Mouse (Mus musculus): ENCODE results near the gene Tas2r106. TPM values are rescaled to one million over a fixed set of nuclear protein-coding genes. Genes with fewer than 3 reads are reported as not detected.

Gene Tas2r106
- not detected in 2 replicates for polyA plus RNA-seq (2014; fragmentation: Nextera tagmentation; extraction: Ambion mirVana)

- Histone ChIP-seq H3K27me3 (replicated peaks; ENCODE audit: control insufficient read depth, insufficient read depth, low read length) (no peaks in the 10 kb centered on the region), H3K9ac (ENCODE audit: low read length) (no peak within 1 kb of the TSS), H3K4me1 (replicated peaks; ENCODE audit: control insufficient read depth, insufficient read depth, low read length) (no peaks in the 10 kb centered on the region)
Measured at GRCm38 (mm10) chr6:131678786-131679185, at the start of gene Tas2r106. Gene Tas2r106 (minus strand): TSS chr6:131678886.

GRCm38 (mm10) chr6:131712803-131713202 is 34.1 kb upstream of the Tas2r106 start:
- Histone ChIP-seq H3K4me3 (ENCODE audit: low read depth, low read length) (no peak overlapping the region), H3K4me1 (replicated peaks; ENCODE audit: control insufficient read depth, insufficient read depth, low read length) (no peaks in the 10 kb centered on the region), H3K9ac (ENCODE audit: low read length) (no peak overlapping the region), H3K27me3 (replicated peaks; ENCODE audit: control insufficient read depth, insufficient read depth, low read length) (no peaks in the 10 kb centered on the region), H3K27ac (ENCODE audit: low read depth) (no peak overlapping the region), H3K9me3 (ENCODE audit: control insufficient read depth, low read length) (0 out of 2 replicates have a peak, but pooled peaks cover 4% of the 10 kb centered on the region), H3K4me2 (ENCODE audit: low read length) (no peak overlapping the region), H3K36me3 (ENCODE audit: control insufficient read depth, insufficient read depth, low read length) (no peaks in the 10 kb centered on the region)
- WGBS = 44% methylated on average over 7 of the region's 7 CpGs
- ATAC-seq (replicated peaks; ENCODE audit: low FRiP score, low TSS enrichment, low read depth) (no peak), DNase-seq (ENCODE audit: low spot score) (no peak)

More at GRCm38 (mm10) chr6:131678786-131679185, at the start of gene Tas2r106:
- Histone ChIP-seq H3K4me2 (ENCODE audit: low read length) (no peak within 1 kb of the TSS), H3K36me3 (ENCODE audit: control insufficient read depth, insufficient read depth, low read length) (no peaks in the 10 kb centered on the region), H3K4me3 (ENCODE audit: low read depth, low read length) (no peak within 1 kb of the TSS), H3K27ac (ENCODE audit: low read depth) (no peak within 1 kb of the TSS), H3K9me3 (ENCODE audit: control insufficient read depth, low read length) (no peaks in the 10 kb centered on the region)
- no peak for DNase-seq (ENCODE audit: low spot score)
- no peak for ATAC-seq (replicated peaks; ENCODE audit: low FRiP score, low TSS enrichment, low read depth)
- WGBS = 68% methylated on average over 3 of the region's 3 CpGs

- Histone ChIP-seq H3K4me1 (replicated peaks; ENCODE audit: control insufficient read depth, insufficient read depth, low read length) (no peaks in the 10 kb centered on the region), H3K27me3 (replicated peaks; ENCODE audit: control insufficient read depth, insufficient read depth, low read length) (no peaks in the 10 kb centered on the region), H3K4me3 (ENCODE audit: low read depth, low read length) (no peak within 1 kb of the TSS), H3K9ac (ENCODE audit: low read length) (no peak within 1 kb of the TSS), H3K4me2 (ENCODE audit: low read length) (no peak within 1 kb of the TSS), H3K36me3 (ENCODE audit: control insufficient read depth, insufficient read depth, low read length) (no peaks in the 10 kb centered on the region), H3K27ac (ENCODE audit: low read depth) (no peak within 1 kb of the TSS), H3K9me3 (ENCODE audit: control insufficient read depth, low read length) (no peaks in the 10 kb centered on the region; the same call in 1 of the 2 replicates)
- DNase-seq (ENCODE audit: low spot score) (no peak), ATAC-seq (replicated peaks; ENCODE audit: low FRiP score, low TSS enrichment, low read depth) (no peak)
Measured at GRCm38 (mm10) chr6:131689963-131690362, 11.3 kb upstream of the Tas2r106 start, which contains the start of gene Tas2r114. Gene Tas2r114 (minus strand): TSS chr6:131690063.

- ATAC-seq (replicated peaks; ENCODE audit: low FRiP score, low TSS enrichment, low read depth) (no peak), DNase-seq (ENCODE audit: low spot score) (no peak)
- no peaks in the 10 kb centered on the region for H3K36me3 ChIP-seq (ENCODE audit: control insufficient read depth, insufficient read depth, low read length)
- H3K4me3 ChIP-seq (ENCODE audit: low read depth, low read length) = no peak within 1 kb of the TSS
- 81% methylated on average over 1 of the region's 1 CpGs for WGBS
- no peaks in the 10 kb centered on the region for H3K27me3 ChIP-seq (replicated peaks; ENCODE audit: control insufficient read depth, insufficient read depth, low read length)
- no peak within 1 kb of the TSS for H3K9ac ChIP-seq (ENCODE audit: low read length)
- no peaks in the 10 kb centered on the region; the same call in 1 of the 2 replicates for H3K9me3 ChIP-seq (ENCODE audit: control insufficient read depth, low read length)
- no peak within 1 kb of the TSS for H3K27ac ChIP-seq (ENCODE audit: low read depth)
- no peak within 1 kb of the TSS for H3K4me2 ChIP-seq (ENCODE audit: low read length)
- no peaks in the 10 kb centered on the region for H3K4me1 ChIP-seq (replicated peaks; ENCODE audit: control insufficient read depth, insufficient read depth, low read length)
Measured at GRCm38 (mm10) chr6:131687395-131687794, 8.7 kb upstream of the Tas2r106 start, which contains the start of gene Tas2r105. Gene Tas2r105 (minus strand): TSS chr6:131687495.

- DNase-seq (ENCODE audit: low spot score) (no peak), ATAC-seq (replicated peaks; ENCODE audit: low FRiP score, low TSS enrichment, low read depth) (no peak)
- Histone ChIP-seq H3K4me2 (ENCODE audit: low read length) (no peak within 1 kb of the TSS), H3K36me3 (ENCODE audit: control insufficient read depth, insufficient read depth, low read length) (no peaks in the 10 kb centered on the region), H3K9ac (ENCODE audit: low read length) (no peak within 1 kb of the TSS), H3K27me3 (replicated peaks; ENCODE audit: control insufficient read depth, insufficient read depth, low read length) (no peaks in the 10 kb centered on the region), H3K27ac (ENCODE audit: low read depth) (no peak within 1 kb of the TSS), H3K9me3 (ENCODE audit: control insufficient read depth, low read length) (no peaks in the 10 kb centered on the region), H3K4me1 (replicated peaks; ENCODE audit: control insufficient read depth, insufficient read depth, low read length) (no peaks in the 10 kb centered on the region), H3K4me3 (ENCODE audit: low read depth, low read length) (no peak within 1 kb of the TSS)
- WGBS = 70% methylated on average over 1 of the region's 1 CpGs
Measured at GRCm38 (mm10) chr6:131685644-131686043, 7.0 kb upstream of the Tas2r106 start, which contains the start of gene Tas2r104. Gene Tas2r104 (minus strand): TSS chr6:131685744.

GRCm38 (mm10) chr6:131660049-131660448 is 18.6 kb downstream of the Tas2r106 start, which contains the start of gene Tas2r107:
Gene Tas2r107 (minus strand): TSS chr6:131660149.
- H3K4me3 ChIP-seq (ENCODE audit: low read depth, low read length) = no peak within 1 kb of the TSS
- no peak within 1 kb of the TSS for H3K9ac ChIP-seq (ENCODE audit: low read length)
- ATAC-seq (replicated peaks; ENCODE audit: low FRiP score, low TSS enrichment, low read depth) (no peak), DNase-seq (ENCODE audit: low spot score) (no peak)
- H3K27ac ChIP-seq (ENCODE audit: low read depth) = no peak within 1 kb of the TSS
- H3K27me3 ChIP-seq (replicated peaks; ENCODE audit: control insufficient read depth, insufficient read depth, low read length) = no peaks in the 10 kb centered on the region
- H3K9me3 ChIP-seq (ENCODE audit: control insufficient read depth, low read length) = no peaks in the 10 kb centered on the region
- H3K36me3 ChIP-seq (ENCODE audit: control insufficient read depth, insufficient read depth, low read length) = no peaks in the 10 kb centered on the region
- no peak within 1 kb of the TSS for H3K4me2 ChIP-seq (ENCODE audit: low read length)
- H3K4me1 ChIP-seq (replicated peaks; ENCODE audit: control insufficient read depth, insufficient read depth, low read length) = no peaks in the 10 kb centered on the region

GRCm38 (mm10) chr6:131630812-131631211 is 47.9 kb downstream of the Tas2r106 start, which contains the start of gene Tas2r130:
Gene Tas2r130 (minus strand): TSS chr6:131630912.
- H3K27ac ChIP-seq (ENCODE audit: low read depth) = no peak within 1 kb of the TSS
- no peaks in the 10 kb centered on the region for H3K4me1 ChIP-seq (replicated peaks; ENCODE audit: control insufficient read depth, insufficient read depth, low read length)
- WGBS = 76% methylated on average over 3 of the region's 3 CpGs
- H3K27me3 ChIP-seq (replicated peaks; ENCODE audit: control insufficient read depth, insufficient read depth, low read length) = no peaks in the 10 kb centered on the region
- no peaks in the 10 kb centered on the region for H3K9me3 ChIP-seq (ENCODE audit: control insufficient read depth, low read length)
- H3K36me3 ChIP-seq (ENCODE audit: control insufficient read depth, insufficient read depth, low read length) = no peaks in the 10 kb centered on the region
- H3K4me2 ChIP-seq (ENCODE audit: low read length) = no peak within 1 kb of the TSS
- no peak for DNase-seq (ENCODE audit: low spot score)
- no peak for ATAC-seq (replicated peaks; ENCODE audit: low FRiP score, low TSS enrichment, low read depth)
- no peak within 1 kb of the TSS for H3K9ac ChIP-seq (ENCODE audit: low read length)
- H3K4me3 ChIP-seq (ENCODE audit: low read depth, low read length) = no peak within 1 kb of the TSS

Other genes with a start within 250 kb of the Tas2r106 start
- gene 5430401F13Rik, start 192.5 kb downstream of the Tas2r106 start, polyA plus RNA-seq (2014; fragmentation: Nextera tagmentation; extraction: Ambion mirVana) = not detected in 2 replicates
- not detected in 2 replicates for gene Gm6619, start 192.5 kb downstream of the Tas2r106 start, polyA plus RNA-seq (2014; fragmentation: Nextera tagmentation; extraction: Ambion mirVana)
- not detected in 2 replicates for gene Tas2r130, start 48.0 kb downstream of the Tas2r106 start, polyA plus RNA-seq (2014; fragmentation: Nextera tagmentation; extraction: Ambion mirVana)
- not detected in 2 replicates for gene Tas2r107, start 18.7 kb downstream of the Tas2r106 start, polyA plus RNA-seq (2014; fragmentation: Nextera tagmentation; extraction: Ambion mirVana)
- gene Tas2r104, start 6.9 kb upstream of the Tas2r106 start, polyA plus RNA-seq (2014; fragmentation: Nextera tagmentation; extraction: Ambion mirVana) = not detected in 2 replicates
- not detected in 2 replicates for gene Tas2r105, start 8.6 kb upstream of the Tas2r106 start, polyA plus RNA-seq (2014; fragmentation: Nextera tagmentation; extraction: Ambion mirVana)
- gene Tas2r114, start 11.2 kb upstream of the Tas2r106 start, polyA plus RNA-seq (2014; fragmentation: Nextera tagmentation; extraction: Ambion mirVana) = not detected in 2 replicates